Mouse (Mus musculus): Measurements from ENCODE around the gene Clec16a. TPM values are rescaled to one million over a fixed set of nuclear protein-coding genes. Genes with fewer than 3 reads are reported as not detected.

The Clec16a gene
- polyA plus RNA-seq, 1 experiment = 15.7 TPM

DNA sequence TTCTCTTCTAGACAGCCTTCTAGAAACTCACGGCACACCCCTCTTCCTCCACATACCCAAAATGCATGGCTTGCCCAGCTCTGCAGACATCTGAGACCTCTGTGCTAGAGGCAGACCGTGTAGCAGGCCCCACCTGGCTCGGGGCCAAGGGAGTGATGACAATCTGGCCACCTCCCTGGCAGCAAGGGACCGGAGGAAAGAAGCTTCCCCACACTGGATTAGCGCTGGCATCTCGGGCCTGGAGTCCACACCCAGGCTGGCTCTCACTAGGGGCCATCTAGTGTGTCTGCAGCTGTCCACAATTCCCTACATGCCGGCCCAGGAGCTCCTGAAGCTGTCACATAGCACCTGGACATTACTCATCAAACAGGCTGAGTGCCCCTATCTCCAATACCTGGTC lies 10.6 kb upstream of the Clec16a start:
- no peaks in the 10 kb centered on the region for H3K27me3 ChIP-seq (replicated peaks; ENCODE audit: control insufficient read depth, insufficient read depth, low read length)
- no peak overlapping the region for H3K4me3 ChIP-seq (ENCODE audit: insufficient read depth, low read depth, low read length)
- H3K4me1 ChIP-seq (ENCODE audit: control insufficient read depth, insufficient read depth, low read length) = no peaks in the 10 kb centered on the region
- H3K27ac ChIP-seq (ENCODE audit: insufficient read depth, low read depth, low read length) = no peak overlapping the region
- H3K36me3 ChIP-seq (ENCODE audit: control insufficient read depth, insufficient read depth, low read length) = no peaks in the 10 kb centered on the region
- no peak for TF ChIP-seq POLR2A (IDR thresholded peaks at IDR 0.05; ENCODE audit: low read depth, low read length)
- TF ChIP-seq CTCF (conservative IDR thresholded peaks at IDR 0.05; ENCODE audit: insufficient read depth, insufficient read length, low read depth, low read length) = no peak
- no peak for DNase-seq
- WGBS = 71% methylated on average over 7 of the region's 7 CpGs

DNA sequence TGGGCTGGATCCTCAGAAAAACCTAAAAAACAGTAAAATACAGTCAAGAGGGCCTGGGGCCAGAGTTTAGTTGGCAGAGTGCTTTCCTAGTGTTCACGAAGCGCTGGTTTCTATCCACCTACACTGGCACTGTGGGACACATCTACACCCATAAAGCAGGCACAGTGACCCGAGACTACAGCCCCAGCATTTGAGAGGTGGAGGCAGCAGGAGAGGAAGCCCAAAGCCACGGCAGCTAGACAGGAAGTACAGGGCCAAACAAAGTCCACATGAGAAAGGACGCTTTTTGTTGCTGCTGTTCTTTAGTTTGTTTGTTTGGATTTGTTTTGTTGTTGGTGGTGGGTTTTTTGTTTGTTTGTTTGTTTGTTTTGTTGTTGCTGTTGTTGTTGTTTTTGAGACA lies 8.8 kb upstream of the Clec16a start:
- H3K4me1 ChIP-seq (ENCODE audit: control insufficient read depth, insufficient read depth, low read length) = 0 out of 2 replicates have a peak, but pooled peaks cover 5% of the 10 kb centered on the region
- WGBS = 67% methylated on average over 5 of the region's 5 CpGs
- no peaks in the 10 kb centered on the region for H3K36me3 ChIP-seq (ENCODE audit: control insufficient read depth, insufficient read depth, low read length)
- TF ChIP-seq POLR2A (IDR thresholded peaks at IDR 0.05; ENCODE audit: low read depth, low read length) = no peak
- no peak for TF ChIP-seq CTCF (conservative IDR thresholded peaks at IDR 0.05; ENCODE audit: insufficient read depth, insufficient read length, low read depth, low read length)
- no peak for DNase-seq
- H3K27ac ChIP-seq (ENCODE audit: insufficient read depth, low read depth, low read length) = no peak overlapping the region
- no peak overlapping the region for H3K4me3 ChIP-seq (ENCODE audit: insufficient read depth, low read depth, low read length)
- no peaks in the 10 kb centered on the region for H3K27me3 ChIP-seq (replicated peaks; ENCODE audit: control insufficient read depth, insufficient read depth, low read length)

DNA sequence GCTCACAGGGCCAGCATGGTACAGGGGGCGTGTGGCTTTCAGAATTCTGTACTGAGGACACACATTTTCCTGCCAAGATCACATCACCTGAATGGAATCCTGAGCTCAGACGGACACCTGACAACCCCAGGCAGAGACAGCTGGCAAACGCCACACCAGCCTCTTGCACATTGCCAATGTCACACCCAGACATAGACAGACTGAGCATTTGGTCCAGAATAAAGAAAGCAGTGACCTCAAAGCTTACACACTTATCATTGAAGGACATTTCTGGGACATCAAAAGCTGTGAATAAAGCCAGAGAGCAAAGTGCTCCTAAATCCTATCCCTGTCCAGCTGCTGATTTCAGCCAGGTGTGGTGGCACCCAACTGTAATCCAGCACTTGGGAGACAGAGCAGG lies 8.2 kb upstream of the Clec16a start:
- WGBS = 71% methylated on average over 3 of the region's 3 CpGs
- H3K4me1 ChIP-seq (ENCODE audit: control insufficient read depth, insufficient read depth, low read length) = peaks cover 8% of the 10 kb centered on the region; the same call in 1 of the 2 replicates

DNA sequence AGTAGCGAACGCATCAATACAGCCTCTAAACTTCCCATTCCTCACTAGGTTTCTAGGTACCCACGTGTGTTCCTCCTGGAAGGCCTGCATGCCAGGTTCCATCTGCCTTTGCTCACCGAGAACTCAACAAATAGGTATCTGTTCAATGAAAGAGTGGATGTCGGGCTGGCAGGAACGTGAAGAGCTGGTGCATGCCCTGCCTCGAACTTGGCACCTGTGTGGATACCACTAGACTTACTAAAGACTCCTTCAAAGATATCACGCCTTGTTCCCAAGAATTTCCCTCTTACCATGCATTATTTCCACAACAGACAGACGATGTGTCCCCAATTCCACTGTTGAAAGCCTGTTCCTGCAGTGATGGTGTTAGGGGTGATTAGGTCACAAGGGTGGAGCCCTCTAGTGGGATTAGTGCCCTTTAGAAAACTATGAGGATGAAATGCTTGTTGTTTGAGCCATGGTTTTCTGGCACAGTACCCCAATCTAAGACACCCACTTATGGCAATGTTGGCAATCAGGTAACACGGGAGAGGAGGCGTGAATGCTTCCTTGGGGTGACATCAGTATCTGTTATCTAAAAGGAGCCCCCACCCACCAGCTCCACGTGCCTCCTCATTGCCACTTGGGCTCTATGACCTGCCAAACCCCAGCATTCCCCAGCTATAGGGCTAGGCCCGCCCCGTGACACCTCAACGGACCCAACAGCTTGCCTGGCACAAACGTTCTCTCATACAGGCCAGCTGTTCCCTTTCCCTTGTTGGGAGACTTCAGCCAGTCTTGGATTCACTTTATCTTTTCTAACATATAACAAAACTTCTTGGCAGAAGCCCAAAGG lies 4.2 kb upstream of the Clec16a start:
- Histone ChIP-seq H3K27me3 (replicated peaks; ENCODE audit: control insufficient read depth, insufficient read depth, low read length) (no peaks in the 10 kb centered on the region), H3K27ac (ENCODE audit: insufficient read depth, low read depth, low read length) (0 out of 2 replicates have a peak overlapping the region, but pooled peaks have one; percentile 11), H3K36me3 (ENCODE audit: control insufficient read depth, insufficient read depth, low read length) (no peaks in the 10 kb centered on the region), H3K4me1 (ENCODE audit: control insufficient read depth, insufficient read depth, low read length) (peaks cover 8% of the 10 kb centered on the region; the same call in 1 of the 2 replicates), H3K4me3 (ENCODE audit: insufficient read depth, low read depth, low read length) (peak overlapping the region; percentile 36)
- TF ChIP-seq CTCF (conservative IDR thresholded peaks at IDR 0.05; ENCODE audit: insufficient read depth, insufficient read length, low read depth, low read length) = no peak
- TF ChIP-seq POLR2A (IDR thresholded peaks at IDR 0.05; ENCODE audit: low read depth, low read length) = no peak
- DNase-seq = no peak
- 72% methylated on average over 16 of the region's 16 CpGs for WGBS

More for the DNA sequence above, 8.2 kb upstream of the Clec16a start:
- Histone ChIP-seq H3K4me3 (ENCODE audit: insufficient read depth, low read depth, low read length) (no peak overlapping the region), H3K27me3 (replicated peaks; ENCODE audit: control insufficient read depth, insufficient read depth, low read length) (no peaks in the 10 kb centered on the region), H3K27ac (ENCODE audit: insufficient read depth, low read depth, low read length) (no peak overlapping the region), H3K36me3 (ENCODE audit: control insufficient read depth, insufficient read depth, low read length) (no peaks in the 10 kb centered on the region)
- no peak for DNase-seq
- no peak for TF ChIP-seq CTCF (conservative IDR thresholded peaks at IDR 0.05; ENCODE audit: insufficient read depth, insufficient read length, low read depth, low read length)
- TF ChIP-seq POLR2A (IDR thresholded peaks at IDR 0.05; ENCODE audit: low read depth, low read length) = no peak

DNA sequence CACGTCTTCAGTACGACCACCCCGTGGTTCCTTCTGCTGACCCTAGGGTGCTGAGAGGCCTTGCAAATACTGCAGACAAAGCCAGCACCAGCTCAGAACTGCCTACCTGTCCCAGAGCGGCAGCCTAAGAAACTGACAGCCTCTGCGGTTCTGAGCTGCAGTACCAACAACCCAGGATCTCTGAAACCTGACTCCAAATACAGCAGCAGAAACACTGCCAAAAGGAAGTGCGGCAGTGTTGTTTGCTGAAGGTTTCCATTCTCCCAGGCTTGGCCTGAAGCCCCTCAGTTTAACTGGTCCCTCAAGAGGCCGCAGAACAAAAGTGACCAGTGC lies 3.6 kb upstream of the Clec16a start:
- H3K27me3 ChIP-seq (replicated peaks; ENCODE audit: control insufficient read depth, insufficient read depth, low read length) = no peaks in the 10 kb centered on the region
- 0 out of 2 replicates have a peak overlapping the region, but pooled peaks have one; percentile 11 for H3K27ac ChIP-seq (ENCODE audit: insufficient read depth, low read depth, low read length)
- peak overlapping the region; percentile 36 for H3K4me3 ChIP-seq (ENCODE audit: insufficient read depth, low read depth, low read length)
- no peak for TF ChIP-seq POLR2A (IDR thresholded peaks at IDR 0.05; ENCODE audit: low read depth, low read length)
- no peak for TF ChIP-seq CTCF (conservative IDR thresholded peaks at IDR 0.05; ENCODE audit: insufficient read depth, insufficient read length, low read depth, low read length)
- peaks cover 12% of the 10 kb centered on the region; the same call in 1 of the 2 replicates for H3K4me1 ChIP-seq (ENCODE audit: control insufficient read depth, insufficient read depth, low read length)
- 14% methylated on average over 7 of the region's 7 CpGs for WGBS
- H3K36me3 ChIP-seq (ENCODE audit: control insufficient read depth, insufficient read depth, low read length) = no peaks in the 10 kb centered on the region
- peak; percentile 33 for DNase-seq

DNA sequence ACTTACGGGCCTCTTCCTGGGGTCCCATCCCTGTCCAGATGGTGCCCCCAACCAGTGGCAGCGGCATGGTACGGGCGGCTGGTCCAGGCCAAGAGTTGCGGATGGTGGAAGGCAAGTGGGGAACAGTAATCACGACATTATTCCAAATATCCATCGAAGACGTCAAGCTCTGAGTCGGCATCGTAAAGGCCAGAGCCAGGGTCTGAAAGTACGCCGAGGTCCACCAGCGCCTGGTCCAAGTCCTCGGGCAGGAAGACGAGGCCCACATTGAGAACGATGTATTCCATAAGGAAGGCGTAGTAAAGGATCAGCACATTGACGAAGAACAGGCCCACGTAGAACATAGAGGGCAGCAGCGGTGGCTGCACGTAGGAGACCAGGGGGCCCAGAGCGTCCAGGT lies 2.9 kb upstream of the Clec16a start:
- WGBS = 4% methylated on average over 22 of the region's 22 CpGs
- Histone ChIP-seq H3K36me3 (ENCODE audit: control insufficient read depth, insufficient read depth, low read length) (no peaks in the 10 kb centered on the region), H3K27ac (ENCODE audit: insufficient read depth, low read depth, low read length) (no peak overlapping the region), H3K4me1 (ENCODE audit: control insufficient read depth, insufficient read depth, low read length) (peaks cover 12% of the 10 kb centered on the region; the same call in 1 of the 2 replicates), H3K4me3 (ENCODE audit: insufficient read depth, low read depth, low read length) (peak overlapping the region; percentile 80), H3K27me3 (replicated peaks; ENCODE audit: control insufficient read depth, insufficient read depth, low read length) (no peaks in the 10 kb centered on the region)
- no peak for TF ChIP-seq CTCF (conservative IDR thresholded peaks at IDR 0.05; ENCODE audit: insufficient read depth, insufficient read length, low read depth, low read length)
- no peak for TF ChIP-seq POLR2A (IDR thresholded peaks at IDR 0.05; ENCODE audit: low read depth, low read length)
- no peak for DNase-seq

DNA sequence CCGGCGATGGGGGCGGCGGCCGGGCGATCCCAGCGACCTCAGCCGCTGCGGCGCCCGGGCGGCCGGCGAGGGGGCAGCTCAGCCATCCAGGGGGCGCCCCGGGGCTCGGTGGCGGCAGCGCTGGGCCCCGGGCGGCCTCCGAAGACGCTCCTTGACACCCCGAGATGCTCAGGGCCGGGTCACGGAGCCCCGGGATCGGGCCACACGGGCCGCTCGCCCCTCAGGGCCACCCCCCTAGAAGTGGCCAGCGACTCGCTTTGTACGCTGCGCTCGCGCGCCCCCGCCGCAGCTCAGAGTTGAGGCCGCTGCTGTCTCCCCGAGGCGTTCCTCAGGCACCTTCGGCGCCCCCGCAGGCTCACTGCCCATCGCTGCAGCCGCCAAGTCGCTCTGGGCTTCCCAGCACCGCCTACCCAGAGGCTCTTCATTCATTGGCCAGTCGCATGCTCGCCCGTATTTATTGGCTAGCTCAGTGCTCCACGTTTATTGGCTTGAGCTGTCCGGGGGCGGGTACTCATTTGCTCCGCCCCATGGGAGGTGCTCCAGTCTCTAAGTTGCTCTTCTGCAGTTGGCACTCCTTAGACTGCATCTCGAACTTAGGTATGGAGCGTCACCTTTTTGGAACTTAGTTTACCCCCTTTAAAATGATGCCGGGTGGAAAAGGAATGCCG lies 2.3 kb upstream of the Clec16a start, which contains the start of gene Dexi:
Gene Dexi (minus strand): TSS at position 357 of the 668 bp plus-strand sequence.
- Histone ChIP-seq H3K27me3 (replicated peaks; ENCODE audit: control insufficient read depth, insufficient read depth, low read length) (no peaks in the 10 kb centered on the region), H3K4me1 (ENCODE audit: control insufficient read depth, insufficient read depth, low read length) (peaks cover 12% of the 10 kb centered on the region; the same call in 1 of the 2 replicates), H3K27ac (ENCODE audit: insufficient read depth, low read depth, low read length) (no peak within 1 kb of the TSS), H3K36me3 (ENCODE audit: control insufficient read depth, insufficient read depth, low read length) (no peaks in the 10 kb centered on the region), H3K4me3 (ENCODE audit: insufficient read depth, low read depth, low read length) (peak within 1 kb of the TSS; percentile 80)
- TF ChIP-seq CTCF (conservative IDR thresholded peaks at IDR 0.05; ENCODE audit: insufficient read depth, insufficient read length, low read depth, low read length) (no peak), POLR2A (IDR thresholded peaks at IDR 0.05; ENCODE audit: low read depth, low read length) (peak; percentile 69)
- under 1% methylated on average over 53 of the region's 61 CpGs for WGBS
- DNase-seq = peak; percentile 99

Measured in kidney, adult 2 months (tissue).